ENCODE assay signal across 8 mouse cellular contexts in the genomic region with DNA sequence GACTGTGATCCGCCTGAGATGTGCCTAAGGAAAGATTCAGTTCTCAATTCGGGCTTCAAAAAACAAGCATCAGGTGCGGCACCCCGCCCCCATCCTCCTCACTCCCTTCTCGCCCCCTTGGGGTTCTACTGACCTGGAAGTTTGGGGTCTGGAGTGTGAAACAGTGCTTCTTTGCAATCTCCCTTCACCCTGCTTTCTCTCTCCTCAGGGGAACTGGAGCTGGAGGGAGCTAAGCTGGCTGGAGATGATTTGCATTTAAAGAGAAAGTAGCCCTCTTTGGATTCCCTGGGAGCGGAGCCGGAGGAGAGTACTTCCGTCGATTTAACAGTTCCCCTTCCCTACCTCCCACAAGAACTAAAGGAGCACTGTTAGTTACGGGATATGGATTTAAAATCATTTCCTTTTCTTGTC. TPM values are rescaled to one million over a fixed set of nuclear protein-coding genes. Genes with fewer than 3 reads are reported as not detected.
DNase-seq lines count a peak whose midpoint lies in the region; ATAC-seq and TF ChIP-seq lines count a peak whose summit lies in the region.

A gene (minus strand): TSS at position 267 of the 411 bp plus-strand sequence.

- peaks cover 6% of the 10 kb centered on the region for H3K79me2 ChIP-seq in C2C12 (ENCODE audit: control insufficient read depth, insufficient read depth)

- peak within 1 kb of the TSS; percentile 55 for H3ac ChIP-seq in C2C12 (ENCODE audit: control insufficient read depth, insufficient read length, low read depth)

- peak within 1 kb of the TSS; percentile 73 for H3K4me2 ChIP-seq in embryonic facial prominence, embryonic 11.5 days (ENCODE audit: low read depth, low read length)
- H3K4me2 ChIP-seq in limb, embryonic 13.5 days (replicated peaks), result peak within 1 kb of the TSS; percentile 86
- H3K4me2 ChIP-seq in midbrain, embryonic 13.5 days (replicated peaks), result peak within 1 kb of the TSS; percentile 73

- peak in 1 of 2 experiments; percentile 42 for DNase-seq in adrenal gland, adult 18-20 months (ENCODE audit: low spot score in 2 of 2)
- DNase-seq in embryonic facial prominence, embryonic 11.5 days (ENCODE audit: low spot score), result peak; percentile 69
- DNase-seq in heart, adult 8-10 months (ENCODE audit: low spot score), result peak; percentile 81
- peak; percentile 77 for DNase-seq in kidney, adult 2 months
- peak; percentile 58 for DNase-seq in thymus, postnatal 25 days

- TF ChIP-seq POLR2A in kidney, adult 2 months (IDR thresholded peaks at IDR 0.05; ENCODE audit: low read depth, low read length), result no peak

- peak within 1 kb of the TSS; percentile 29 for H3K4me3 ChIP-seq in C2C12 (ENCODE audit: insufficient read depth, poor library complexity, severe bottlenecking)
- peak within 1 kb of the TSS; percentile 61 for H3K4me3 ChIP-seq in embryonic facial prominence, embryonic 11.5 days (ENCODE audit: low read depth, low read length)
- peak within 1 kb of the TSS; percentile 84 for H3K4me3 ChIP-seq in kidney, adult 2 months (ENCODE audit: insufficient read depth, low read depth, low read length)
- peak within 1 kb of the TSS; percentile 63 for H3K4me3 ChIP-seq in limb, embryonic 13.5 days
- H3K4me3 ChIP-seq in midbrain, embryonic 13.5 days (replicated peaks), result peak within 1 kb of the TSS; percentile 58

- H3K27ac ChIP-seq in embryonic facial prominence, embryonic 11.5 days (replicated peaks; ENCODE audit: low read depth, low read length), result peak within 1 kb of the TSS; percentile 71
- peak within 1 kb of the TSS; percentile 83 for H3K27ac ChIP-seq in kidney, adult 2 months (ENCODE audit: insufficient read depth, low read depth, low read length)
- H3K27ac ChIP-seq in limb, embryonic 13.5 days, result peak within 1 kb of the TSS; percentile 80
- peak within 1 kb of the TSS; percentile 93 for H3K27ac ChIP-seq in midbrain, embryonic 13.5 days

- TF ChIP-seq CTCF in C2C12 (IDR thresholded peaks at IDR 0.05; ENCODE audit: control insufficient read depth, insufficient read depth, insufficient read length), result no peak
- TF ChIP-seq CTCF in kidney, adult 2 months (conservative IDR thresholded peaks at IDR 0.05; ENCODE audit: insufficient read depth, insufficient read length, low read depth, low read length), result no peak

- no peaks in the 10 kb centered on the region for H3K27me3 ChIP-seq in C2C12 (ENCODE audit: control insufficient read depth, insufficient read depth, insufficient read length)
- H3K27me3 ChIP-seq in embryonic facial prominence, embryonic 11.5 days (ENCODE audit: control insufficient read depth, insufficient read depth, low read length), result no peaks in the 10 kb centered on the region
- H3K27me3 ChIP-seq in kidney, adult 2 months (replicated peaks; ENCODE audit: control insufficient read depth, insufficient read depth, low read length), result no peaks in the 10 kb centered on the region
- no peaks in the 10 kb centered on the region for H3K27me3 ChIP-seq in limb, embryonic 13.5 days
- no peaks in the 10 kb centered on the region for H3K27me3 ChIP-seq in midbrain, embryonic 13.5 days

- no peak for ATAC-seq in embryonic facial prominence, embryonic 11.5 days (replicated peaks; ENCODE audit: insufficient number of reproducible peaks, low FRiP score, low TSS enrichment, low read depth)
- ATAC-seq in limb, embryonic 13.5 days (ENCODE audit: low FRiP score, low read depth), result no peak
- peak; percentile 40 for ATAC-seq in midbrain, embryonic 13.5 days

- H3K9ac ChIP-seq in embryonic facial prominence, embryonic 11.5 days (replicated peaks; ENCODE audit: low read length), result peak within 1 kb of the TSS; percentile 81
- H3K9ac ChIP-seq in limb, embryonic 13.5 days, result peak within 1 kb of the TSS; percentile 78
- H3K9ac ChIP-seq in midbrain, embryonic 13.5 days (replicated peaks), result peak within 1 kb of the TSS; percentile 74

- no peaks in the 10 kb centered on the region for H3K79me3 ChIP-seq in C2C12 (ENCODE audit: low read depth)

- H3K36me3 ChIP-seq in C2C12 (ENCODE audit: control insufficient read depth, insufficient read depth), result peaks cover 20% of the 10 kb centered on the region
- peaks cover 11% of the 10 kb centered on the region for H3K36me3 ChIP-seq in embryonic facial prominence, embryonic 11.5 days (replicated peaks; ENCODE audit: control insufficient read depth, insufficient read depth, low read depth, low read length)
- no peaks in the 10 kb centered on the region; the same call in 1 of the 2 replicates for H3K36me3 ChIP-seq in kidney, adult 2 months (ENCODE audit: control insufficient read depth, insufficient read depth, low read length)
- peaks cover 27% of the 10 kb centered on the region for H3K36me3 ChIP-seq in limb, embryonic 13.5 days
- peaks cover 43% of the 10 kb centered on the region for H3K36me3 ChIP-seq in midbrain, embryonic 13.5 days

- WGBS in embryonic facial prominence, embryonic 11.5 days, result 1% methylated on average over 10 of the region's 10 CpGs
- under 1% methylated on average over 10 of the region's 10 CpGs for WGBS in kidney, adult 2 months
- 1% methylated on average over 10 of the region's 10 CpGs for WGBS in limb, embryonic 13.5 days
- WGBS in midbrain, embryonic 13.5 days, result under 1% methylated on average over 10 of the region's 10 CpGs

- peaks cover 4% of the 10 kb centered on the region; the same call in 1 of the 2 replicates for H3K4me1 ChIP-seq in embryonic facial prominence, embryonic 11.5 days (ENCODE audit: control insufficient read depth, insufficient read depth, low read length)
- peaks cover 14% of the 10 kb centered on the region for H3K4me1 ChIP-seq in kidney, adult 2 months (ENCODE audit: control insufficient read depth, insufficient read depth, low read length)
- H3K4me1 ChIP-seq in limb, embryonic 13.5 days, result peaks cover 34% of the 10 kb centered on the region
- H3K4me1 ChIP-seq in midbrain, embryonic 13.5 days (replicated peaks), result peaks cover 51% of the 10 kb centered on the region

- H3K9me3 ChIP-seq in embryonic facial prominence, embryonic 11.5 days (replicated peaks; ENCODE audit: control insufficient read depth, low read length), result no peaks in the 10 kb centered on the region
- no peaks in the 10 kb centered on the region for H3K9me3 ChIP-seq in limb, embryonic 13.5 days
- no peaks in the 10 kb centered on the region for H3K9me3 ChIP-seq in midbrain, embryonic 13.5 days

TF ChIP-seq in C2C12, 6 proteins besides CTCF, POLR2A, EP300 and RAD21:
- TF ChIP-seq CEBPB (IDR thresholded peaks at IDR 0.05; ENCODE audit: low read depth) (no peak), MYOG (IDR thresholded peaks at IDR 0.05; ENCODE audit: control insufficient read depth, extremely low read depth, insufficient read length) (no peak), MAX (IDR thresholded peaks at IDR 0.05) (no peak), MYOD1 (IDR thresholded peaks at IDR 0.05; ENCODE audit: control insufficient read depth, insufficient read length, low read depth) (no peak), FOSL1 (IDR thresholded peaks at IDR 0.05; ENCODE audit: insufficient read depth, low read length, poor library complexity, severe bottlenecking) (no peak), USF1 (IDR thresholded peaks at IDR 0.05; ENCODE audit: low read depth) (no peak)

RNA-seq across cellular contexts. Expression of the gene that starts here (rescaled TPM):
- polyA plus RNA-seq in C2C12 (2012; fragmentation: generic; extraction: Trizol), result 7.7 TPM
- total RNA-seq in adrenal gland, adult 18-20 months (2021), result 10 to 100 TPM; 29.6 to 35.8 TPM
- polyA plus RNA-seq in embryonic facial prominence, embryonic 11.5 days (2014; fragmentation: Nextera tagmentation; extraction: Ambion mirVana), result 55.8 and 58.8 TPM in 2 replicates
- 10 to 100 TPM; 11.9 to 20.3 (median 14.6) TPM for total RNA-seq in heart, adult 8-10 months (2022)
- polyA plus RNA-seq in kidney, adult 2 months (2012; rRNA removed), result 16.2 and 20.8 TPM in 2 replicates
- polyA plus RNA-seq in limb, embryonic 13.5 days (2015; fragmentation: Nextera tagmentation; extraction: Ambion mirVana), result 48.5 and 51.7 TPM in 2 replicates
- 133 and 137 TPM in 2 replicates for polyA plus RNA-seq in midbrain, embryonic 13.5 days (2015; fragmentation: Nextera tagmentation; extraction: Ambion mirVana)

Comparison
In these comparisons a context has a peak if more than half of its experiments do, and no peak if none do; other contexts are left out.
1. H3K4me3 ChIP-seq: peak in every context shown above with its lines; median percentile 84 in kidney, adult 2 months; 63 in limb, embryonic 13.5 days; 61 in embryonic facial prominence, embryonic 11.5 days; 58 in midbrain, embryonic 13.5 days; 29 in C2C12.